Mouse (Mus musculus) thymus, adult 2 months (tissue): ENCODE data around the gene Rps26.

Experiments used
- CTCF ChIP-seq: fragments of 200-500 bp; IDR thresholded peaks from 2 replicates; pipeline ENCODE4 v1.5.1; 2012; ENCODE audit warnings: mild to moderate bottlenecking, control low read depth, low read length, moderate library complexity, borderline replicate concordance; ENCODE audit not compliant: control insufficient read depth, poor library complexity, insufficient read depth; ENCODE audit errors: extremely low read depth
- POLR2A ChIP-seq: fragments of 200-500 bp; IDR thresholded peaks from 2 replicates; pipeline ENCODE4 v1.6.1; 2012; ENCODE audit warnings: mild to moderate bottlenecking, low read length, control low read depth, moderate library complexity; ENCODE audit not compliant: control insufficient read depth, poor library complexity, insufficient read depth; ENCODE audit errors: extremely low read depth

DNA sequence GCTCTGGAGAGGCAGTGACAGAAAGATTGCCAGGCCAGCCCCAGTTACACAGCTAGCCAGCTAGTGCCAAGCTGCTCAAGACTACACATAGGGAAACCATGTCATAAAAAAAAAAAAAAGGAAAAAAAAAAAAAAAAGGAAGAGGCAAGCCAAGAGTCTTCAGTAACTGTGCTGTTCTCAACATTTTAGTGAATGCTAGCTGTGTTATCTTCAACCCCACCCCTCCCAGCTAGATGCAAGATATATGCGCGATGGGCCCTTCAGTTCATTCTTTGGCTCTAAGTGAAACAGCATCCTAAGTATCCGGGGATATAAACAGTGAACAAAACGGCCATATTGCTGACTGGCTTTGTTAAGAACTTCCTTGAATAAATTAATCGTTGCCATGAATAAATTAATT, 33.8 kb downstream of the Rps26 start:
- TF ChIP-seq CTCF (no peak), POLR2A (no peak)
